Mouse (Mus musculus) heart, embryonic 10.5 days (tissue): ENCODE data around the gene Pkd1l3. TPM values are rescaled to one million over a fixed set of nuclear protein-coding genes. Genes with fewer than 3 reads are reported as not detected.

Experiments
- DNase-seq: peaks from one replicate; pipeline ENCODE4 v3.0.0-alpha.2; 2017; ENCODE audit warnings: low spot score
- H3K27ac ChIP-seq: fragments of 300-500 bp; sonication (generic); 2 replicates; pipeline ENCODE4 v1.5.1; 2016; ENCODE audit warnings: mild to moderate bottlenecking
- H3K27me3 ChIP-seq: fragments of 300-500 bp; sonication (generic); 2 replicates; pipeline ENCODE4 v1.6.1; 2016; ENCODE audit warnings: mild to moderate bottlenecking; ENCODE audit not compliant: poor library complexity, insufficient read depth, severe bottlenecking
- H3K36me3 ChIP-seq: fragments of 300-500 bp; sonication (generic); 2 replicates; pipeline ENCODE4 v1.6.1; 2016; ENCODE audit warnings: mild to moderate bottlenecking, moderate library complexity
- H3K4me1 ChIP-seq: fragments of 300-500 bp; sonication (generic); 2 replicates; pipeline ENCODE4 v1.6.1; 2016; ENCODE audit warnings: mild to moderate bottlenecking
- H3K4me3 ChIP-seq: fragments of 300-500 bp; sonication (generic); 2 replicates; pipeline ENCODE4 v1.5.1; 2016; ENCODE audit warnings: mild to moderate bottlenecking, moderate library complexity
- H3K9me3 ChIP-seq: fragments of 300-500 bp; sonication (generic); 2 replicates; pipeline ENCODE4 v1.6.1; 2016; ENCODE audit warnings: mild to moderate bottlenecking, moderate library complexity
- WGBS: fragments of 180-500 bp; shearing (Covaris S2); methylation state at CpG from one replicate; pipeline ENCODE4 v1.1.7; 2016; 5-methylcytosine and 5-hydroxymethylcytosine counted together
- polyA plus RNA-seq: library from polyadenylated mRNA; unstranded; fragments of >200 nt; fragmentation: Nextera tagmentation; extraction: Ambion mirVana; gene quantifications from 2 replicates; pipeline ENCODE4 v1.2.1, GENCODE M21; 2016

Gene Pkd1l3
- polyA plus RNA-seq, 1 experiment from 2014 or later, result 0.26 TPM

DNA sequence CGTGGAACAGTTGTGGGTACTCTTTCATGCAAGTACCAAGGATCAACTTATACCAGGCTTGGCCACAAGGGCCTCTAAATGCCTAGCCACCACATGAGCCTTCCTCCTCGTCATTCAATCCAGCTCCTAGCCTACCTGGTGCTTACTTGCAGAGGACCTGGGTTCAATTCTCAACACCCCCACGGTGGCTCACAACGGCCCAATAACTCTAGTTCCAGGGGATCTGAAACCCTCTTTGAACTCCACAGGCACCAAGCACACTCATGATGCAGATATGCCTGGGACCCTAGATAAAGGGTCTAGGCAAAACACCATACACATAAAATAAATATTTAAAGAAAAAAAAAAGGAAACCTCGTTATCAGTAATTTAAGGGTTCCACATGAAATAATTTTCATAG lies 77.5 kb downstream of the Pkd1l3 start:
- peaks cover 10% of the 10 kb centered on the region; the same call in 1 of the 2 replicates for H3K36me3 ChIP-seq
- 58% methylated on average over 5 of the region's 5 CpGs for WGBS
- DNase-seq, result peak; percentile 72

DNA sequence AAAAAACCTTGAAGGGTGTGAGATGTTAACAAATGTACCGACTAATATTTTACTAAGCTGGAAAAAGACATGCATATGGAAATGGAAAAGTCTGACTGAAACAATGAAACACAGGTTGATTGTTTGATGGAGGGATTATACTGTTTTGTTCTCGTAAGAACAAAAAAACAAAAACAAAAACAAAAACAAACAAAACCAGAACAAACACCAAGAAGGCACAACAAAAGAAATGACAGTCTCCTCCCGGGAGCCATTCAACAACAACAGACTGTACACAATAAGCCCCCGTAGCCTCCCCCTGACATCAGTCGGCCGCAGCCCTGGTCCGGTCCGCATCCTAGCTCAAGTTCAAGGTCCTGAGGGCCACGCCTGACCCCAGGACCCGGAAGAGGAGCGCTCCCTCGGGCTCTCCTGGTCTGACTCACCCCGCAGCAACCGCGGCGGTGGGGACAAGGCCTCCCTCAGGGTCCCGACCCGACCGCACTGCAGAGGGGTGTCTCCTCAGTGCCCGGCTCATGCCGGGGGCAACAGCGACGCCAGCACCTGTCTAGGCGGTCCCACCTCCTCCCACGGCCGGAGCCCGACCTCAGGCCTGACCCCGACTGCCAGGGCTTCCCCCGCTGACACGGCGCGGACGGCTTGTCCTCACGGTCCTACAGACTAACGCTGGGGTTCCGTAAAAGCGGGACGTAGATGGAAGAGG lies 78.3 kb downstream of the Pkd1l3 start:
- whole genome bisulfite sequencing, result 1% methylated on average over 38 of the region's 38 CpGs
- H3K4me3 ChIP-seq, result peak overlapping the region; percentile 99
- H3K9me3 ChIP-seq, result no peaks in the 10 kb centered on the region
- H3K36me3 ChIP-seq, result peaks cover 10% of the 10 kb centered on the region; the same call in 1 of the 2 replicates
- H3K4me1 ChIP-seq, result peaks cover 15% of the 10 kb centered on the region
- H3K27me3 ChIP-seq, result no peaks in the 10 kb centered on the region
- peak overlapping the region; percentile 96 for H3K27ac ChIP-seq
- peak; percentile 84 for DNase-seq

More for the DNA sequence above, 77.5 kb downstream of the Pkd1l3 start:
- Histone ChIP-seq H3K4me3 (peak overlapping the region; percentile 99), H3K9me3 (no peaks in the 10 kb centered on the region), H3K27ac (peak overlapping the region; percentile 96; the same call in 1 of the 2 replicates), H3K4me1 (peaks cover 15% of the 10 kb centered on the region), H3K27me3 (no peaks in the 10 kb centered on the region)

GRCm38 (mm10) chr8:109693146-109693900 lies 79.0 kb downstream of the Pkd1l3 start, which contains the start of gene Ist1:
Gene Ist1, minus strand, starts transcription at chr8:109693260.
- Histone ChIP-seq H3K36me3 (peaks cover 9% of the 10 kb centered on the region; the same call in 1 of the 2 replicates), H3K27me3 (no peaks in the 10 kb centered on the region), H3K4me1 (peaks cover 15% of the 10 kb centered on the region), H3K4me3 (peak within 1 kb of the TSS; percentile 99), H3K27ac (peak within 1 kb of the TSS; percentile 96), H3K9me3 (no peaks in the 10 kb centered on the region)
- WGBS, result under 1% methylated on average over 57 of the region's 57 CpGs
- DNase-seq, result peak; percentile 99

- H3K27ac ChIP-seq, result no peak overlapping the region
- no peaks in the 10 kb centered on the region for H3K27me3 ChIP-seq
- no peak for DNase-seq
- peaks cover 6% of the 10 kb centered on the region; the same call in 1 of the 2 replicates for H3K36me3 ChIP-seq
- H3K4me1 ChIP-seq, result peaks cover 15% of the 10 kb centered on the region
- H3K4me3 ChIP-seq, result peak overlapping the region; percentile 99; the same call in 1 of the 2 replicates
- H3K9me3 ChIP-seq, result no peaks in the 10 kb centered on the region
- 59% methylated on average over 6 of the region's 6 CpGs for WGBS
Measured at GRCm38 (mm10) chr8:109694154-109694553, 79.8 kb downstream of the Pkd1l3 start.

- WGBS, result 64% methylated on average over 1 of the region's 1 CpGs
- no peaks in the 10 kb centered on the region for H3K36me3 ChIP-seq
- DNase-seq, result no peak
- H3K9me3 ChIP-seq, result no peaks in the 10 kb centered on the region
- H3K4me3 ChIP-seq, result no peak overlapping the region
- H3K27ac ChIP-seq, result no peak overlapping the region
- peaks cover 3% of the 10 kb centered on the region; the same call in 1 of the 2 replicates for H3K27me3 ChIP-seq
- H3K4me1 ChIP-seq, result peaks cover 4% of the 10 kb centered on the region; the same call in 1 of the 2 replicates
Measured at GRCm38 (mm10) chr8:109697754-109698153, 83.4 kb downstream of the Pkd1l3 start.

DNA sequence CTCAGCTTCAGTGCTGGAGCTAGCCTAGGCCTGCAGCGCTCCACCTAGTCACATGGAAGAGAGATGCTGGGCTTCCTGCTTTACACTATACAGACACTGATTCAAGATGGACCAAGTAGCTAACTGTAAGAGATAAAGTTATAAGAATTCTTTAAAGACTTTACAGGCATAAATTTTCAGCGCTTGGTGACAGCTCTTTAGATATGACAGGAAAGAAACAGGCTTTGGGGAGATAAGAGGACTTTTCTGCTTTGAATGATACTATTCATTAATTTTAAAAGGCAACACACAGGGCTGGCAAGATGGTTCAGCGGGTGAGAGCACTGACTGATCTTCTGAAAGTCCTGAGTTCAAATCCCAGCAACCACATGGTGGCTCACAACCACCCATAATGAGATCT lies 84.2 kb downstream of the Pkd1l3 start:
- Histone ChIP-seq H3K4me1 (peaks cover 4% of the 10 kb centered on the region; the same call in 1 of the 2 replicates), H3K27ac (no peak overlapping the region), H3K36me3 (no peaks in the 10 kb centered on the region), H3K9me3 (no peaks in the 10 kb centered on the region), H3K4me3 (no peak overlapping the region), H3K27me3 (peaks cover 4% of the 10 kb centered on the region; the same call in 1 of the 2 replicates)
- DNase-seq, result no peak
- 57% methylated on average over 3 of the region's 3 CpGs for WGBS

GRCm38 (mm10) chr8:109704565-109705319 lies 90.4 kb downstream of the Pkd1l3 start:
- no peaks in the 10 kb centered on the region for H3K9me3 ChIP-seq
- peaks cover 4% of the 10 kb centered on the region; the same call in 1 of the 2 replicates for H3K27me3 ChIP-seq
- peak overlapping the region; percentile 100 for H3K27ac ChIP-seq
- 8% methylated on average over 24 of the region's 24 CpGs for WGBS
- peak overlapping the region; percentile 97 for H3K4me3 ChIP-seq
- DNase-seq, result peak; percentile 45
- H3K4me1 ChIP-seq, result peaks cover 22% of the 10 kb centered on the region
- H3K36me3 ChIP-seq, result peaks cover 22% of the 10 kb centered on the region

DNA sequence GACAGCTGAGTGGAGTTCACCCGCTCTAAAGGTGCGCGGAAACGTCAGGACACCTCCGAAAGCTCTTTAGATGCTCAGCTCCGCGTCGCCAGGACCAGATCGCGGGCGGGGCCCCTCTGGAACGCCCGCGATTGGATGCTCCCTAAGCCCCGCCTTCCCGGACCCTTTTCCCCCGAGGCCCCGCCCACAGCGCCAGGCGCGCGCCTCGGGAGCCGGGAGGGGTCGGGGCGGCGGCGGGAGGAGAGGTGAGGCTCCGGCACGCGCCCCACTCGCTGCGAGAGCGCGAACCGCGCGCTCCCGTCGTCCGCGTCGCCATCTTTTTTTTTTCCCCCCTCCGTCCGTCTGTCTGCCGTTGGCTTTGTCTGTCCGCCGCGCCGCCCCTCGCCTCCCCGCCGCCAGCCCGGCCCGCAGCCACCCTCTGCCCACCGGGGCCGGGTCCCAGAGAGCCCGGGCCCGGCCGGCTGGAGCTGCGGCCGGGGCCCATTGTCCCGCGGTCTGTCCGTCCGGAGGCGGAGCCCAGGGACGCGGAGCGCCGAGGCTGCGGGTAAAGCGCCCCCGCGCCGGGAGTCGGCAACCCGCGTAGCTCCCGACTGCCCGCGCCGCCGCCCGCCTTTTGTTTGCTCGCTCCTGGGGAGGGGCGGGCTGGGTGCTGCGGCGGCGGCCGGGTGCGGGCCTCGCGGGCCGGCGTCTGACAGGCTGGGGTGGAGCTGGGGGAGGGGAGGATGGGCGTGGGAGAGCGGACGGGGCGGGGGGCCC lies 91.2 kb downstream of the Pkd1l3 start, which contains the start of gene Zfp821:
Gene Zfp821, plus strand, starts transcription at position 227 of the 756 bp plus-strand sequence.
- H3K27ac ChIP-seq, result peak within 1 kb of the TSS; percentile 100
- H3K36me3 ChIP-seq, result peaks cover 30% of the 10 kb centered on the region
- H3K4me1 ChIP-seq, result peaks cover 22% of the 10 kb centered on the region
- WGBS, result under 1% methylated on average over 85 of the region's 100 CpGs
- H3K27me3 ChIP-seq, result peaks cover 4% of the 10 kb centered on the region; the same call in 1 of the 2 replicates
- H3K4me3 ChIP-seq, result peak within 1 kb of the TSS; percentile 97
- H3K9me3 ChIP-seq, result no peaks in the 10 kb centered on the region
- peak; percentile 93 for DNase-seq

- peaks cover 22% of the 10 kb centered on the region for H3K4me1 ChIP-seq
- H3K27ac ChIP-seq, result peak overlapping the region; percentile 100
- peaks cover 4% of the 10 kb centered on the region; the same call in 1 of the 2 replicates for H3K27me3 ChIP-seq
- no peaks in the 10 kb centered on the region for H3K9me3 ChIP-seq
- H3K4me3 ChIP-seq, result peak overlapping the region; percentile 97
- WGBS, result 2% methylated on average over 30 of the region's 30 CpGs
- H3K36me3 ChIP-seq, result peaks cover 37% of the 10 kb centered on the region
- DNase-seq, result peak; percentile 87
Measured at GRCm38 (mm10) chr8:109706076-109706873, 92.0 kb downstream of the Pkd1l3 start.

GRCm38 (mm10) chr8:109706874-109707237 lies 92.5 kb downstream of the Pkd1l3 start:
- Histone ChIP-seq H3K27me3 (peaks cover 4% of the 10 kb centered on the region; the same call in 1 of the 2 replicates), H3K27ac (no peak overlapping the region)

GRCm38 (mm10) chr8:109707921-109708320 lies 93.6 kb downstream of the Pkd1l3 start:
- DNase-seq, result peak; percentile 14
- Histone ChIP-seq H3K9me3 (no peaks in the 10 kb centered on the region), H3K27me3 (no peaks in the 10 kb centered on the region; the same call in 1 of the 2 replicates), H3K36me3 (peaks cover 54% of the 10 kb centered on the region), H3K4me3 (no peak overlapping the region), H3K4me1 (peaks cover 22% of the 10 kb centered on the region), H3K27ac (no peak overlapping the region)
- WGBS, result 94% methylated on average over 4 of the region's 4 CpGs

More at GRCm38 (mm10) chr8:109706874-109707237, 92.5 kb downstream of the Pkd1l3 start:
- H3K9me3 ChIP-seq, result no peaks in the 10 kb centered on the region
- 32% methylated on average over 2 of the region's 2 CpGs for WGBS
- peak; percentile 87 for DNase-seq
- peaks cover 22% of the 10 kb centered on the region for H3K4me1 ChIP-seq
- peaks cover 43% of the 10 kb centered on the region for H3K36me3 ChIP-seq
- peak overlapping the region; percentile 97 for H3K4me3 ChIP-seq
